Mouse (Mus musculus): Measurements from ENCODE around the gene Bcl2l11. TPM values are rescaled to one million over a fixed set of nuclear protein-coding genes. Genes with fewer than 3 reads are reported as not detected.
A peak's percentile ranks its signal among the peaks of the same experiment; 100 is the strongest.

Gene Bcl2l11
- polyA plus RNA-seq, 1 experiment, result 7.8 TPM

DNA sequence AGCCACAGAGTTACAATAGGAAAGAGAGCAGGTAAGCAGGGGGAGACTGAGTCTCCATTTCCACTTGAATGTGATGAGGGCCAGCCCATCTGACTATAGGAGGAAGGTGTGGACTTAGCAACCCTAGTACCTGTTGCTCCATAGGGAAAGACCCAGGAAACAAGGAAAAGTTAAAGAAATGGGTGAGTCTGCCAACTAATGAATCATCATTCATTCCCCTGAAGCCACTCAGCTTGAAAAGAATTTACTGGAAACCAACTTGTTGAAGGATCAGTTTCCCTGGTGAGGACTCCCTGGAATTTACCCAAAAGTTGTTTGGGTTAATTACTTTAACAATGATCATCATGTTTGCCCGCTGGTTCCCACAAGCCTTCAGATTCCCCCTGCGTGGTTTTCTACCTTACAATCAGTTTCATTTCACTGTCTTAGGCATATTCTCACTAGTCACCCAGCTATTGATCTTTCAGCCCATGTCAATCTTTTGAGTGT lies 84.0 kb downstream of the Bcl2l11 start:
- Histone ChIP-seq H3K4me3 (ENCODE audit: insufficient read depth, low read depth, low read length) (no peak overlapping the region), H3K27ac (ENCODE audit: insufficient read depth, low read depth, low read length) (no peak overlapping the region), H3K4me1 (ENCODE audit: control insufficient read depth, insufficient read depth, low read length) (peaks cover 20% of the 10 kb centered on the region), H3K36me3 (ENCODE audit: control insufficient read depth, insufficient read depth, low read length) (no peaks in the 10 kb centered on the region), H3K27me3 (replicated peaks; ENCODE audit: control insufficient read depth, insufficient read depth, low read length) (no peaks in the 10 kb centered on the region)
- TF ChIP-seq CTCF (conservative IDR thresholded peaks at IDR 0.05; ENCODE audit: insufficient read depth, insufficient read length, low read depth, low read length) (no peak), POLR2A (IDR thresholded peaks at IDR 0.05; ENCODE audit: low read depth, low read length) (no peak)
- WGBS, result 84% methylated on average over 2 of the region's 2 CpGs
- no peak for DNase-seq

DNA sequence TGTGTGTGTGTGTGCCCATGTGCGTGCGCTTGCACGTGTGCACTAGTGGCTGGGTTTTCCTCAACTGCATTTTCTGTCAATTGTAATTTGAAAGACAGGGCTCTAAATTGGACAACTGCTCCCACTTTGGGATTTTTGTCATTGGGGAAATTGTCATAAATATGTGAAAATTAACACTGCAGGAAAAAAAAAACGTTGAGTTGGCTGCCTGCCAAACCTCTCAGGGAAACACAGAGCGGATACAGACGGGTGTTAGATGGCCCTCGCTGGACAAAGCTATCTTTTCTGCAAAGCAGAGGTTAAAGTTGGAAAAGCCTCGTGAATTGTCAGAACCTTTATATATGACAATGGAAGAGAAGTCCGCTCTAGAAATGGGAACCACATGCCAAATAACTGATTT lies 84.5 kb downstream of the Bcl2l11 start:
- Histone ChIP-seq H3K36me3 (ENCODE audit: control insufficient read depth, insufficient read depth, low read length) (no peaks in the 10 kb centered on the region), H3K4me3 (ENCODE audit: insufficient read depth, low read depth, low read length) (no peak overlapping the region), H3K4me1 (ENCODE audit: control insufficient read depth, insufficient read depth, low read length) (peaks cover 20% of the 10 kb centered on the region), H3K27me3 (replicated peaks; ENCODE audit: control insufficient read depth, insufficient read depth, low read length) (no peaks in the 10 kb centered on the region), H3K27ac (ENCODE audit: insufficient read depth, low read depth, low read length) (no peak overlapping the region)
- whole genome bisulfite sequencing, result 49% methylated on average over 9 of the region's 9 CpGs
- TF ChIP-seq POLR2A (IDR thresholded peaks at IDR 0.05; ENCODE audit: low read depth, low read length) (no peak), CTCF (conservative IDR thresholded peaks at IDR 0.05; ENCODE audit: insufficient read depth, insufficient read length, low read depth, low read length) (no peak)
- peak; percentile 22 for DNase-seq

DNA sequence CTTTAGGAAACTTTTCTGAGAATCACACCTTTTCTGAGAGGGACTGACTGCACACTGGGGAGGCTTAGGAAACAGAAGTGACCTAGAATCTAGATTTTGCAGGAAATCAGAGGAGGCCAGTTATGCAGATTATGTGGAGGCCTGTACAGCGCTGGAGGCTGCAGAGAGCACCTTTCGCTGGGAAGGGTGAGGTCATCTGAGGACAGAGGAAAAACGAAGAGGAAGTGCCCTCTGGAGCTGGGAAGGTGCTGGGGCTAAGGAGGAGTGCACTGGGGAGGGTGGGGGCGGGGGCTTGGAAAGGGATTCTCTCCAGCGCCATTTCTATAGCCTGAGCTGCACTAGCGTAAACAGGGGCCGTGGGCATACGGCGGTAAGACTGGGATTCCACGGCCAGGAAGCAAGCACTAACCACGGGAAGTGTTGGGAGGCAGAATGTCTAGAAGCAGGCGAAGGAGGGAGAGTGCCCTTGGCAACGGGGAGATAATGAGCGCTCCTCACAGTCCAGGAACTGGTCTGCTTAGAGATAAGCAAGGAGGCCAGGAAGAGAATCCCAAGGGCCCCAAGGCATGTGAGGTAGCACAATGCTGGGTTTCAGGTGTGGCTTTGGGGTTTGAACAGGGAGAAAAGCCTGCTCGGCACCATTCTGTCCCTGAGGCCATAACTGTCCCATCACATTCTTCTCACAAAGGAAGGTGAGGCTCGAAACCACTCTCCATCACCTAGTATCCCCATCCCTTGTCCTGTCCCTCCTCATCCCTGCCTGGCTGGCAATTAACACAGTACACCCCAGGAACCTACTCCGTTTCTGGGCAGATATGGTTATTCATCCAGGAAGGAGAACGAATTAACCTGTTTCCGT lies 85.4 kb downstream of the Bcl2l11 start:
- WGBS, result 38% methylated on average over 19 of the region's 19 CpGs
- DNase-seq, result peak; percentile 45
- no peak overlapping the region for H3K27ac ChIP-seq (ENCODE audit: insufficient read depth, low read depth, low read length)
- no peak overlapping the region for H3K4me3 ChIP-seq (ENCODE audit: insufficient read depth, low read depth, low read length)
- TF ChIP-seq CTCF (conservative IDR thresholded peaks at IDR 0.05; ENCODE audit: insufficient read depth, insufficient read length, low read depth, low read length), result no peak
- no peak for TF ChIP-seq POLR2A (IDR thresholded peaks at IDR 0.05; ENCODE audit: low read depth, low read length)
- H3K36me3 ChIP-seq (ENCODE audit: control insufficient read depth, insufficient read depth, low read length), result no peaks in the 10 kb centered on the region
- peaks cover 20% of the 10 kb centered on the region for H3K4me1 ChIP-seq (ENCODE audit: control insufficient read depth, insufficient read depth, low read length)
- no peaks in the 10 kb centered on the region for H3K27me3 ChIP-seq (replicated peaks; ENCODE audit: control insufficient read depth, insufficient read depth, low read length)

DNA sequence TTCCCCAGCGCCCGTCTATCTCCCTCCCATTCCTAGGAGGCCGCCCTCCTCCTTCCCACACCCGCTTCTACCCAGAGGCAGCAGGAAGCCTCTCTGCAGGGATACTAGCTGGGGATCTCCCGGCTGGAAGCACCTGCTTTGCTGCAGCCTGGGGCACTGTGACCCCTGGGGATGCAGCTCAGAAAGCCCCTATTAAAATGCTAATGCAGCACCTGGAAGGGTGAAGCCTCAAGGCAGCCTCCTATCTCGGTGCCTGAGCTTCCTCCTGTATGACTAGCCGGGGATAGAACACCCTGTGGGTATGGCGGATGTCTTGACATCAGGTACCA lies 86.0 kb downstream of the Bcl2l11 start:
- Histone ChIP-seq H3K27me3 (replicated peaks; ENCODE audit: control insufficient read depth, insufficient read depth, low read length) (no peaks in the 10 kb centered on the region), H3K36me3 (ENCODE audit: control insufficient read depth, insufficient read depth, low read length) (no peaks in the 10 kb centered on the region), H3K4me1 (ENCODE audit: control insufficient read depth, insufficient read depth, low read length) (peaks cover 20% of the 10 kb centered on the region), H3K4me3 (ENCODE audit: insufficient read depth, low read depth, low read length) (no peak overlapping the region), H3K27ac (ENCODE audit: insufficient read depth, low read depth, low read length) (no peak overlapping the region)
- TF ChIP-seq POLR2A (IDR thresholded peaks at IDR 0.05; ENCODE audit: low read depth, low read length), result no peak
- TF ChIP-seq CTCF (conservative IDR thresholded peaks at IDR 0.05; ENCODE audit: insufficient read depth, insufficient read length, low read depth, low read length), result no peak
- 73% methylated on average over 8 of the region's 8 CpGs for WGBS
- DNase-seq, result peak; percentile 10

All from kidney, adult 2 months (tissue).